Mouse (Mus musculus): ENCODE results near the gene Dgkz. TPM values are rescaled to one million over a fixed set of nuclear protein-coding genes. Genes with fewer than 3 reads are reported as not detected.

The Dgkz gene
- polyA plus RNA-seq, 1 experiment, result 135 TPM

Other genes with a start within 250 kb of the Dgkz start
- gene Ambra1, start 245.7 kb downstream of the Dgkz start, polyA plus RNA-seq (2012; rRNA removed), result 12.3 and 18.2 TPM in 2 replicates
- gene Chrm4, start 48.6 kb downstream of the Dgkz start, polyA plus RNA-seq (2012; rRNA removed), result 0.06 and 0.11 TPM in 2 replicates
- gene Mdk, start 43.6 kb downstream of the Dgkz start, polyA plus RNA-seq (2012; rRNA removed), result 34.7 and 37.5 TPM in 2 replicates
- gene Gm9821, start 30.2 kb downstream of the Dgkz start, polyA plus RNA-seq (2012; rRNA removed), result 0.03 TPM in 1 of 2 replicates, not detected in the other
- 4.9 and 15.4 TPM in 2 replicates for gene Creb3l1, start 48.6 kb upstream of the Dgkz start, polyA plus RNA-seq (2012; rRNA removed)
- gene Phf21a, start 117.3 kb upstream of the Dgkz start, polyA plus RNA-seq (2012; rRNA removed), result 27.1 and 49.9 TPM in 2 replicates